Mouse (Mus musculus) neural tube, embryonic 15.5 days (tissue): Measurements from ENCODE around the gene Eml4. TPM values are rescaled to one million over a fixed set of nuclear protein-coding genes. Genes with fewer than 3 reads are reported as not detected.

Source experiments
- ATAC-seq: fragments of 200-750 bp; cut with Nextera tagmentation; 2 replicates; pipeline ENCODE4 v1.8.0; 2017; ENCODE audit warnings: mild to moderate bottlenecking, moderate TSS enrichment, moderate library complexity; ENCODE audit not compliant: low FRiP score
- H3K27ac ChIP-seq: fragments of 300-500 bp; sonication (generic); replicated peaks from 2 replicates; pipeline ENCODE4 v1.5.1; 2015; ENCODE audit warnings: mild to moderate bottlenecking, inconsistent platforms
- H3K27me3 ChIP-seq: fragments of 300-500 bp; sonication (generic); replicated peaks from 2 replicates; pipeline ENCODE4 v1.6.1; 2015; ENCODE audit warnings: inconsistent platforms
- H3K36me3 ChIP-seq: fragments of 300-500 bp; sonication (generic); 2 replicates; pipeline ENCODE4 v1.6.1; 2015; ENCODE audit warnings: inconsistent platforms
- H3K4me1 ChIP-seq: fragments of 300-500 bp; sonication (generic); 2 replicates; pipeline ENCODE4 v1.6.1; 2015; ENCODE audit warnings: inconsistent platforms
- H3K4me2 ChIP-seq: fragments of 300-500 bp; sonication (generic); 2 replicates; pipeline ENCODE4 v1.6.1; 2015; ENCODE audit warnings: inconsistent platforms, mild to moderate bottlenecking, moderate library complexity
- H3K4me3 ChIP-seq: fragments of 300-500 bp; sonication (generic); replicated peaks from 2 replicates; pipeline ENCODE4 v1.5.1; 2015; ENCODE audit warnings: mild to moderate bottlenecking, inconsistent platforms
- H3K9ac ChIP-seq: fragments of 300-500 bp; sonication (generic); replicated peaks from 2 replicates; pipeline ENCODE4 v1.6.1; 2015; ENCODE audit warnings: mild to moderate bottlenecking, inconsistent platforms
- H3K9me3 ChIP-seq: fragments of 300-500 bp; sonication (generic); replicated peaks from 2 replicates; pipeline ENCODE4 v1.6.1; 2016; ENCODE audit warnings: inconsistent platforms
- WGBS: fragments of 180-500 bp; shearing (Covaris S2); methylation state at CpG from one replicate; pipeline ENCODE4 v1.1.7; 2015; ENCODE audit warnings: mixed read lengths; 5-methylcytosine and 5-hydroxymethylcytosine counted together
- polyA plus RNA-seq: library from polyadenylated mRNA; unstranded; fragments of >200 nt; fragmentation: Nextera tagmentation; extraction: Ambion mirVana; gene quantifications from 2 replicates; pipeline ENCODE4 v1.2.1, GENCODE M21; 2015

The Eml4 gene
- polyA plus RNA-seq, 1 experiment from 2014 or later: 28.8 TPM

DNA sequence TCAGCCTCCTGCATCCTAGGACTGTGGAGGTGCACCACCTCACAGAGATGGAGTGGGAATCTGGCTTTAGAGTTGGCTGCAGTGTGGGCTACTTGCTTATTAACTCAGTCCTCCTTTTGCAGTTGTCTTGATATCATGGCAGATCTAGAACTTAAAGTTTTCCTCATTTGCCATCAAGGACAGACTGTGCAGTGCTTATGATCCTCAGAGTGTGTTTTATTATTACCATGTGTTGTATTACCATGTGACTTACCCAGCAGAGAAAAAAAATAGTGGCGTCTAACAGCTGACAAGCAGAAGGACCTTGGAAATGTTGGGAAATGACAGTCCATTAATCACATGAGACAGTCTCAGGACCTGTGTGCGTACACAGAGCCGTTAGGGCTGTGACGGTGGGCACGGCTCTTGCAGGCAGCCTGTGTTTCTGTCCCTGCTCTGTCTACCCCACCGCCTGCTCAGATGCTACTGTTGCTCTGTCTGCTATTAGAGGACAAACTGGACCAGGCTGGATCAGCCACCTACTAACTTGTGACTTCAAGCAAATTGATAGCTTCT lies 116.0 kb downstream of the Eml4 start:
- Histone ChIP-seq H3K9ac (no peak overlapping the region), H3K4me2 (no peak overlapping the region), H3K9me3 (no peaks in the 10 kb centered on the region), H3K27ac (no peak overlapping the region), H3K4me1 (no peaks in the 10 kb centered on the region), H3K27me3 (no peaks in the 10 kb centered on the region), H3K4me3 (no peak overlapping the region), H3K36me3 (peaks cover 30% of the 10 kb centered on the region)
- 67% methylated on average over 6 of the region's 6 CpGs for WGBS
- ATAC-seq: no peak

DNA sequence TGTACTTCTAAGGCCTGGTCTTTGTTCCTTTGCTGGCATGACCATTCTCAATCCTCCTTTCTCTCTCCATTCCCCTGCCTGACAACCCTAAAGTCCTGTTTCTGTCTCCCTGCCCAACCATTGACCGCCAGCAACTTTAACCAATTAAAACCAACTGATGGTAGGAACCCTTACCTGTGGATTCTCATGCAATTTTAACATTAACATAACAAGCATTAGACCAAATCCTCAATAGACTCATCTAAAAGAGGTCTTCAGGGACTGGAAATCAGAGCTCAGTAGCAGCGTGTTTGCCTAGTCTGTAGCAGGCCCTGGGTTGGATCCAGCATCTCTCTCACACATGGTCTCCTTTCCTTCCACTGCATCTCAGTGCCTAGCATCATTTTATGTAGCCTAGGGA lies 118.9 kb downstream of the Eml4 start:
- no peaks in the 10 kb centered on the region for H3K9me3 ChIP-seq
- peaks cover 37% of the 10 kb centered on the region for H3K36me3 ChIP-seq
- H3K4me2 ChIP-seq: no peak overlapping the region
- no peaks in the 10 kb centered on the region for H3K27me3 ChIP-seq
- 86% methylated on average over 2 of the region's 2 CpGs for WGBS
- H3K4me3 ChIP-seq: no peak overlapping the region
- H3K9ac ChIP-seq: no peak overlapping the region
- no peak overlapping the region for H3K27ac ChIP-seq
- no peak for ATAC-seq
- no peaks in the 10 kb centered on the region for H3K4me1 ChIP-seq

DNA sequence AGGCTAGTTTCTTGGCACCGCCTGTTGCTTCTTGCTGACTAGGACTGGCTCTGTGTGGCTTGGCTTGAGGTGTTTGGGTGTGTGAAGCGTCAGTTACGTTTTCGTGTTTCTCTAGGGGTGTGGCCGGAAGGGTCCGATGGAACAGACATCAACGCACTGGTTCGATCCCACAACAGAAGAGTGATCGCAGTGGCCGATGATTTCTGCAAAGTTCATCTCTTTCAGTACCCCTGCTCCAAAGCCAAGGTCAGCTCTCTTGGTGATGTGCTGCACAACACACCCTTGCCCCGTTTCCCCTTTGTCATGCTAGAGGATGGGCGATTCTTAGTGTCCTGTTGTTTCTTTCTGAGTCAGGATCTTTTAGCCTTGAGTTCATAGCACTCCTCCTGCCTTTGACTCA lies 126.4 kb downstream of the Eml4 start:
- Histone ChIP-seq H3K36me3 (peaks cover 70% of the 10 kb centered on the region), H3K9ac (no peak overlapping the region), H3K4me1 (no peaks in the 10 kb centered on the region), H3K27me3 (no peaks in the 10 kb centered on the region), H3K4me2 (no peak overlapping the region), H3K9me3 (no peaks in the 10 kb centered on the region), H3K27ac (no peak overlapping the region), H3K4me3 (no peak overlapping the region)
- no peak for ATAC-seq
- 95% methylated on average over 12 of the region's 12 CpGs for WGBS

DNA sequence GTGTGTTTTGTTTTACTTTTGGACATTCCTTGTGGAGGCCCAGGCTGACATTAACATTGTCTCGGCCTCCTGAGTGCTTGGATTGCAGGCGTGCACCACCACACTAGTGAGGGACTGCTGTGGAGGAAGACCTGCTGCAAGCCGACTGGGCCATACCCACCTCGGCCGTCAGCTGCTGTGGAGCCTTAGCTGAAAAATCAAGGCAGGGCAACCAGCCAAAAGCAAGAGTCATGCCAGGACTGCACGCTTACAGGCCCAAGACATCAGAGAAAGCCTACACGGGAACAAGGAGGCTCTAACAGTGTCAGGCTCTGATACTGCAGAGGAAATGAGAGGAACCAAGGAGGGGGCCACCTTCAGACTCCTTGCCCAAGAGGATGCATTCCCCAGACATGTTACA lies 130.8 kb downstream of the Eml4 start:
- H3K27me3 ChIP-seq: no peaks in the 10 kb centered on the region
- H3K9ac ChIP-seq: no peak overlapping the region
- no peak overlapping the region for H3K4me2 ChIP-seq
- H3K36me3 ChIP-seq: peaks cover 41% of the 10 kb centered on the region
- no peak overlapping the region for H3K27ac ChIP-seq
- WGBS: 83% methylated on average over 7 of the region's 7 CpGs
- H3K9me3 ChIP-seq: no peaks in the 10 kb centered on the region
- H3K4me1 ChIP-seq: no peaks in the 10 kb centered on the region
- ATAC-seq: no peak
- H3K4me3 ChIP-seq: no peak overlapping the region

DNA sequence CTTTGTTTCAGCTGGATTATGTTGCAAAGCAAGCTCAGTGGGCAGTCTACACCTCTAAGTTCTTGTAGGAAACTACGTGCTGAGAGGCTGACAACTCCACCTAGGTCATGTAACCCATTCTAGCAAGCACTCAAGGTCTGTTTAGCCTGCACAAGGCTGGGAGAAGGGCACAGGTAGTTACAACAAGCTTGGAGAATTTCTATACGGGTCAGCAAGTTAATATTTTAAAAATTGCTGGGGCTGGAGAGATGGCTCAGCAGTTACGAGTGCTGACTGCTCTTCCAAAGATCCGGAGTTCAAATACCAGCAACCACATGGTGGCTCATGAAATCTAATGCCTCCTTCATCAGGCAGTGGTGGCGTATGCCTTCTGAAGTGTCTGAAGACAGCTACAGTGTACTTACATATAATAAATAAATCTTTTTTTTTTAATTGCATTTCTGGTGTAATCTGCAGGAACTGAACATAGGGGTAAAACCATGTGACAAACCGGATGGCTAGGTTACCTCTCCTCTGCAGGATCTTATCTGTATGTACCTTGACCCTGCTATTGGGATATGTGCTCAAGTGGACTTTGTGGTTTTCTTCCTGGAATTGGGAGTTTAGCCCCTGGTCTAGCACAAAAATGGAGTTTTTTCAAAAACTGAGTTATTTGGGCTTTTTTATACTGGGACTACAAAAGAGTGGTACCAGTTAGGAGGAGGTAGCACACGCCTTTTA lies 132.2 kb downstream of the Eml4 start:
- WGBS: 95% methylated on average over 7 of the region's 7 CpGs
- ATAC-seq: no peak
- H3K36me3 ChIP-seq: peaks cover 27% of the 10 kb centered on the region
- no peaks in the 10 kb centered on the region for H3K4me1 ChIP-seq
- H3K9ac ChIP-seq: no peak overlapping the region
- no peaks in the 10 kb centered on the region for H3K27me3 ChIP-seq
- no peak overlapping the region for H3K4me3 ChIP-seq
- no peak overlapping the region for H3K27ac ChIP-seq
- H3K4me2 ChIP-seq: no peak overlapping the region
- H3K9me3 ChIP-seq: no peaks in the 10 kb centered on the region

DNA sequence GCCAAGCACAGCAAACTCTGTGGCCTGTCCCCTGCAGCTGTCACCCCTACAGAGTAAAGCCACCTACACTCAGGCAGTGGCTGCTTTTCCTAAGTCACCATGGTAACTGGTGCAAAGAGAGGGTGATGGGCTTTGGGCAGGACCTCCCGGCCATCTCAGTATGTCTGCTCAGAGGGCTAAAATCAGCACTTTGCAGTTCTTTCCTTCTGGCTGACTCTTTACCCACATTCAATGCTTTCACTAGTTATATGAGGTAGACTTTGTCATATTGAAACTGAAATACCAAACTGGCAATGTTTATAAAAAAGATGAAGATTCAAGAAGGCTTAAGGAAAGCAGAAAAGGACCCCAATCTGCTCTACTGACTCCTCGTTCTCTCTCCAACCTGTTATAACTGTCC lies 133.1 kb downstream of the Eml4 start:
- WGBS: 78% methylated on average over 2 of the region's 2 CpGs
- no peak overlapping the region for H3K4me2 ChIP-seq
- H3K27ac ChIP-seq: no peak overlapping the region
- peaks cover 19% of the 10 kb centered on the region for H3K36me3 ChIP-seq
- H3K9ac ChIP-seq: no peak overlapping the region
- H3K4me1 ChIP-seq: no peaks in the 10 kb centered on the region
- ATAC-seq: no peak
- H3K9me3 ChIP-seq: no peaks in the 10 kb centered on the region
- no peaks in the 10 kb centered on the region for H3K27me3 ChIP-seq
- no peak overlapping the region for H3K4me3 ChIP-seq

DNA sequence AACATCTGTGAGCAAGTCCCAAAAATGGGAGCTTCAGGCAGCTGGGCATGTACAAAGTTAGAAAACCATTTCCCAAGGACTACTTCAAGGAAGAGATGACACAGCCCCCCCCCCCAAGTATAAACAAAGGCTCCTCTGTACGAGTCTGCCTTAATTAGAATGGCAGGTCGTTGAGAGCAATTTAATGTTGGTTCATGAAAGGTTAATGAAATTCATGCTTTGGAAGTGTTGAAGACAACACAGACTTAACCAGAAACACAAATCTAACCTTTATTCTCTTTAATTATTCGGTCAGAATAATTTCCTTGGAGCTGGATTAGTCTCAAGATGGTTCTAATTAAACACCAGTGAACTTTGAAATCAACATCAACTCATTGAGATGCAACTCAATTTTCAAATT lies 137.0 kb downstream of the Eml4 start:
- no peaks in the 10 kb centered on the region for H3K4me1 ChIP-seq
- H3K4me2 ChIP-seq: no peak overlapping the region
- H3K27ac ChIP-seq: no peak overlapping the region
- H3K27me3 ChIP-seq: no peaks in the 10 kb centered on the region
- H3K9ac ChIP-seq: no peak overlapping the region
- 35% methylated on average over 3 of the region's 3 CpGs for WGBS
- ATAC-seq: no peak
- H3K4me3 ChIP-seq: no peak overlapping the region
- 0 out of 2 replicates have a peak, but pooled peaks cover 2% of the 10 kb centered on the region for H3K36me3 ChIP-seq
- H3K9me3 ChIP-seq: no peaks in the 10 kb centered on the region; the same call in 1 of the 2 replicates

DNA sequence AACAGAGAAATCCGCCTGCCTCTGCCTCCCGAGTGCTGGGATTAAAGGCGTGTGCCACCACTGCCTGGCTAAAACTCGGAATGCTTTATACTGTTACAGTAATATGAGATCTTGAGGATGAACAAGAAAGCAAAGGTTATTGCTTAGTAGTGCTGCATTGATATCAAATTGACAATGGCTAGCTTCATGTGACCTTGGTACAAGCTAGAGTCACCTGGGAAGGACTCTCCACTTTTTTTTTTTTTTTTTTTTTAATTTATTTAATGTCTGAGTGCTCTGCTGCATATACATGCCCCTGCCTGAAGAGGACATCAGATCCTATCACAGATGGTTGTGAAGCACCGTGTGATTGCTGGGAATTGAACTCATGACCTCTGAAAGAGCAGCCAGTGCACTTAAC lies 148.2 kb downstream of the Eml4 start:
- H3K36me3 ChIP-seq: peaks cover 54% of the 10 kb centered on the region
- no peak overlapping the region for H3K27ac ChIP-seq

DNA sequence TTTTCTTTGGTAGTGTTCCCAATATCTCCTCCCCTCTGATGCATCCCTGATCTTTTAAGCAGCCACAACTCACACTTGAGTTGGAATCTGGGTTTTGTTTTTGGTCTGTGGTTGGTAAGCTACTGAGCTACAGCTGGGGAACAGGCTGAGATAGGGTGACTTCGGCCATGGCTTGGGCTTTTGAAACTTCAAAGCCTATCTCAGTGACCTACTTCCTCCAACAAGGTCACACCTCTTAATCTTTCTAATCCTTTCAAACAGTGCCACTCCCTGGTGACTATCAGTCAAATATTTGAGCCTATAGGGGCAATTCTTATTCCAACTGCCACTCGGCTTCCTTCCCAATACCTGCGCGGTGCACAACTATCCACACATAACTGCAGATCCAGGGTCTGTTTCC lies 149.0 kb downstream of the Eml4 start:
- 96% methylated on average over 4 of the region's 4 CpGs for WGBS
- Histone ChIP-seq H3K4me1 (no peaks in the 10 kb centered on the region), H3K9ac (no peak overlapping the region), H3K27ac (no peak overlapping the region), H3K36me3 (peaks cover 54% of the 10 kb centered on the region), H3K9me3 (peaks cover 4% of the 10 kb centered on the region; the same call in 1 of the 2 replicates), H3K4me2 (no peak overlapping the region), H3K4me3 (no peak overlapping the region), H3K27me3 (no peaks in the 10 kb centered on the region)
- ATAC-seq: no peak

More for the DNA sequence above, 148.2 kb downstream of the Eml4 start:
- Histone ChIP-seq H3K4me1 (no peaks in the 10 kb centered on the region), H3K27me3 (no peaks in the 10 kb centered on the region), H3K9me3 (peaks cover 4% of the 10 kb centered on the region; the same call in 1 of the 2 replicates), H3K4me2 (no peak overlapping the region), H3K4me3 (no peak overlapping the region), H3K9ac (no peak overlapping the region)
- no peak for ATAC-seq
- WGBS: 97% methylated on average over 5 of the region's 5 CpGs

DNA sequence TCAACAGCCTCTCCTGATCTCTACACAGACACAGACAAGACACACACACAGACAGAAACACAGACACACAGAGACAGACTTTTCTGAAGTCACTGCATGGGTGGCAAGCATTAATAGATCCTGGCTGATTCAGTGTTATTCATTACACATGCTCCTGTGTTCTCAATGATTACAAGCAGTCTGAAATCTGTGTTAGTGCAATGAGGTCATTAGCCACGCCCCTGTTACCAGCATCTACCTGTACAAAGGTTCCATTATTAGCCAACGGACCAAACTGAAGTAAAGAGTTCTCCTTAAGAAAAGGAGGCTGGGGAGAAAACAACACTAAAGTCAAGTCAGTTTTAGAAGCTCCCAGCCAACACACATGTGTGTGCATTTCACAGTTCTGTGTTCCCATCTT lies 153.0 kb downstream of the Eml4 start:
- no peaks in the 10 kb centered on the region for H3K9me3 ChIP-seq
- ATAC-seq: no peak
- no peaks in the 10 kb centered on the region for H3K27me3 ChIP-seq

DNA sequence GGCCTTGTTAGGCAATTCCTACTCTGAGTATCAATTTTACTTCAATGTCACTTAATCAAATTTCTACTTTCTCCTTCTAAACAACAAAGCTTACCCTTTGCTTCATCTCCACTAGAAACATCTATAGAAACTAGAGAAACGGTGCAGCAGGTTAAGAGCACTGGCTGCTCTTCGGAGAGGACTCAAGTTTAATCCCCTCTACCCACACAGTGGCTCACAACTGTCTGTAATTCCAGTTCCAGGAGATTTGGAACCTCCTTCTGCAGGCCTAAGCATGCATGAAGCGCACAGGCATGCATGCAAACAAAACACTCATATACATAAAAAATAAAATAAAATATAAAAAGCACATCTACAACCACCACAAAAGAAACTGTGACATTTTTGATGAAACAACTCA lies 161.4 kb downstream of the Eml4 start:
- ATAC-seq: no peak
- no peak overlapping the region for H3K9ac ChIP-seq
- 95% methylated on average over 3 of the region's 3 CpGs for WGBS
- H3K9me3 ChIP-seq: no peaks in the 10 kb centered on the region
- no peak overlapping the region for H3K4me3 ChIP-seq
- 0 out of 2 replicates have a peak overlapping the region, but pooled peaks have one; percentile 82 for H3K4me2 ChIP-seq
- H3K27ac ChIP-seq: no peak overlapping the region
- no peaks in the 10 kb centered on the region for H3K27me3 ChIP-seq
- H3K36me3 ChIP-seq: no peaks in the 10 kb centered on the region
- H3K4me1 ChIP-seq: peaks cover 36% of the 10 kb centered on the region

More for the DNA sequence above, 153.0 kb downstream of the Eml4 start:
- 88% methylated on average over 2 of the region's 2 CpGs for WGBS
- Histone ChIP-seq H3K9ac (no peak overlapping the region), H3K4me3 (no peak overlapping the region), H3K36me3 (peaks cover 32% of the 10 kb centered on the region), H3K4me1 (no peaks in the 10 kb centered on the region), H3K27ac (no peak overlapping the region), H3K4me2 (no peak overlapping the region)

DNA sequence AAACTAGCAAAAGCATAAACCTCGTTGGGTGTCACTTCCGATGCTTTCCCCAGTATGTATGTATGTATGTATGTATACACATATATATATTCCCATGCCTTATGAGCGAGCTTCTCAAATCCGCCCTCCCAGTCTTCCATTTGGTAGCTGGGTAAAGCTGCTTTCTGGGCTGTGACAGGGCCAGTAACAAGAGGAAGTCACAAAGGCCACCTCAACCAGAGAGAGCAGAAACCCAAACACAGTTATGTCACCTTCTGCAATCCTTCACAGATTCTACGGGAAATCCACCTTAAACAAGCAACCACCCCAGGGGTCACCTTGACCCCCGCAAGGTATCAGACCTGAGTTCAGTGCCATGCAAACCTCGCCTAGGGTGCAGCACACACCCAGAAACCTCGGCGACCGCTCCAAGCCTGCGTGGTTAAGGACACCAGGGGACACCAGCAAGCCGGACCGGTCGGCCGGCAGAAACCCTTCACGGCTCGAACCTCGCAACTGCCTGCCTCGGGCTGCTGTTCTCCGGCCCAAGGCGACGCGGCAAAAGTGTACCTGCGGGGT lies 163.0 kb downstream of the Eml4 start:
- H3K4me3 ChIP-seq: peak overlapping the region; percentile 85
- H3K27ac ChIP-seq: peak overlapping the region; percentile 91
- no peaks in the 10 kb centered on the region for H3K36me3 ChIP-seq
- peak overlapping the region; percentile 84 for H3K9ac ChIP-seq
- ATAC-seq: peak; percentile 66
- 2% methylated on average over 24 of the region's 24 CpGs for WGBS
- no peaks in the 10 kb centered on the region for H3K9me3 ChIP-seq
- H3K4me1 ChIP-seq: peaks cover 36% of the 10 kb centered on the region
- H3K27me3 ChIP-seq: no peaks in the 10 kb centered on the region
- peak overlapping the region; percentile 82 for H3K4me2 ChIP-seq
